8 mouse cellular contexts compared by ENCODE assay signal in genomic region chr11:6406251-6407161, GRCm38 (mm10). TPM values are rescaled to one million over a fixed set of nuclear protein-coding genes. Genes with fewer than 3 reads are reported as not detected.
DNase-seq lines count a peak whose midpoint lies in the region; ATAC-seq and TF ChIP-seq lines count a peak whose summit lies in the region.

No protein-coding gene starts in this region.

- peak; percentile 36 for ATAC-seq in cerebellum, adult (ENCODE audit: insufficient number of reproducible peaks, low FRiP score, low TSS enrichment)
- ATAC-seq in forebrain, embryonic 14.5 days = 0 out of 2 replicates have a peak, but pooled peaks have one; percentile 16
- peak; percentile 36; the same call in 1 of the 2 replicates for ATAC-seq in midbrain, embryonic 11.5 days (ENCODE audit: low FRiP score)

- intact Hi-C loops in heart, postnatal 36 days (cut with DNase I) = no loop called here
- intact Hi-C loops in left cerebral cortex, postnatal 25 days (cut with DNase I) = no loop called here

- TF ChIP-seq EP300 in MEL (IDR thresholded peaks at IDR 0.05; ENCODE audit: low read depth in 1 of 2, low read length in 2 of 2) = no peak

- TF ChIP-seq RAD21 in MEL (IDR thresholded peaks at IDR 0.05; ENCODE audit: low read depth, low read length) = no peak

- H3K27me3 ChIP-seq in MEL (ENCODE audit: control insufficient read depth in 1 of 2, insufficient read depth in 2 of 2, low read length in 2 of 2) = no peaks in the 10 kb centered on the region
- H3K27me3 ChIP-seq in forebrain, embryonic 14.5 days (replicated peaks; ENCODE audit: control insufficient read depth, insufficient read depth, low read length) = no peaks in the 10 kb centered on the region
- H3K27me3 ChIP-seq in midbrain, embryonic 11.5 days (ENCODE audit: control insufficient read depth, insufficient read depth, low read length) = no peaks in the 10 kb centered on the region

- no peak overlapping the region for H3K9ac ChIP-seq in MEL (ENCODE audit: control insufficient read depth, low read depth, low read length, poor library complexity, severe bottlenecking)
- H3K9ac ChIP-seq in forebrain, embryonic 14.5 days (ENCODE audit: low read length) = no peak overlapping the region
- no peak overlapping the region for H3K9ac ChIP-seq in midbrain, embryonic 11.5 days (ENCODE audit: low read length)

- no peak overlapping the region for H3K27ac ChIP-seq in MEL (ENCODE audit: control insufficient read depth, low read depth, low read length)
- peak overlapping the region; percentile 39; the same call in 1 of the 2 replicates for H3K27ac ChIP-seq in forebrain, embryonic 14.5 days (ENCODE audit: low read depth, low read length)
- H3K27ac ChIP-seq in midbrain, embryonic 11.5 days (ENCODE audit: low read depth, low read length) = peak overlapping the region; percentile 3; the same call in 1 of the 2 replicates

- peaks cover 0 to 8% of the 10 kb centered on the region in 2 experiments; a peak in 2 of 4 replicates for H3K36me3 ChIP-seq in MEL (ENCODE audit: control insufficient read depth in 1 of 2, insufficient read depth in 2 of 2, low read length in 2 of 2)
- peaks cover 58% of the 10 kb centered on the region for H3K36me3 ChIP-seq in forebrain, embryonic 14.5 days (ENCODE audit: control insufficient read depth, insufficient read depth, low read length)
- peaks cover 32% of the 10 kb centered on the region for H3K36me3 ChIP-seq in midbrain, embryonic 11.5 days (ENCODE audit: control insufficient read depth, insufficient read depth, low read length)

- H3K79me2 ChIP-seq in MEL (ENCODE audit: control insufficient read depth, insufficient read depth, low read length, poor library complexity) = no peaks in the 10 kb centered on the region

- DNase-seq in MEL (ENCODE audit: low read depth, low spot score) = no peak
- DNase-seq in forebrain, embryonic 14.5 days (ENCODE audit: low spot score) = no peak
- DNase-seq in heart, postnatal 36 days = peak; percentile 69 to 78
- DNase-seq in left cerebral cortex, postnatal 25 days (ENCODE audit: low spot score in 2 of 2) = peak; percentile 62 to 77
- DNase-seq in midbrain, embryonic 11.5 days (ENCODE audit: low spot score, missing footprints) = peak; percentile 82
- DNase-seq in thymus, postnatal 14 days = peak; percentile 67
- DNase-seq in B cell, adult 2 months = no peak

- no peaks in the 10 kb centered on the region for H3K9me3 ChIP-seq in MEL (replicated peaks; ENCODE audit: insufficient read depth, low read length)
- H3K9me3 ChIP-seq in forebrain, embryonic 14.5 days (replicated peaks; ENCODE audit: control insufficient read depth, low read length) = no peaks in the 10 kb centered on the region
- no peaks in the 10 kb centered on the region for H3K9me3 ChIP-seq in midbrain, embryonic 11.5 days (ENCODE audit: control insufficient read depth, low read length)

- WGBS in forebrain, embryonic 14.5 days = 51% methylated on average over 14 of the region's 14 CpGs
- 50% methylated on average over 14 of the region's 14 CpGs for WGBS in midbrain, embryonic 11.5 days

- TF ChIP-seq POLR2A in MEL (IDR thresholded peaks at IDR 0.05; ENCODE audit: control insufficient read depth in 1 of 2, insufficient read depth in 1 of 2, low read depth in 1 of 2, low read length in 2 of 2, poor library complexity in 1 of 2) = 0 out of 4 replicates have a peak, but pooled peaks of 1 of the 2 experiments have one; percentile 17

- no peak overlapping the region for H3K4me3 ChIP-seq in MEL (ENCODE audit: control insufficient read depth in 1 of 2, insufficient read depth in 1 of 2, low read depth in 2 of 2, low read length in 2 of 2)
- H3K4me3 ChIP-seq in forebrain, embryonic 14.5 days (ENCODE audit: low read depth, low read length) = no peak overlapping the region
- no peak overlapping the region for H3K4me3 ChIP-seq in midbrain, embryonic 11.5 days (ENCODE audit: low read depth, low read length)

- H3K4me2 ChIP-seq in forebrain, embryonic 14.5 days (ENCODE audit: low read length) = no peak overlapping the region
- H3K4me2 ChIP-seq in midbrain, embryonic 11.5 days = no peak overlapping the region

- no peak for TF ChIP-seq CTCF in MEL (IDR thresholded peaks at IDR 0.05 in 2 of 3, conservative IDR thresholded peaks at IDR 0.05 in 1 of 3; ENCODE audit: control insufficient read depth in 1 of 3, insufficient read depth in 1 of 3, low read depth in 2 of 3, low read length in 3 of 3, poor library complexity in 1 of 3, severe bottlenecking in 1 of 3)

- no peaks in the 10 kb centered on the region for H3K4me1 ChIP-seq in MEL (ENCODE audit: control insufficient read depth in 1 of 2, insufficient read depth in 2 of 2, low read length in 2 of 2)
- no peaks in the 10 kb centered on the region for H3K4me1 ChIP-seq in forebrain, embryonic 14.5 days (ENCODE audit: control insufficient read depth, insufficient read depth, low read length)
- H3K4me1 ChIP-seq in midbrain, embryonic 11.5 days (ENCODE audit: control insufficient read depth, insufficient read depth, low read length) = no peaks in the 10 kb centered on the region

TF ChIP-seq in MEL, 35 proteins besides CTCF, POLR2A, EP300 and RAD21:
- TF ChIP-seq NELFE (IDR thresholded peaks at IDR 0.05; ENCODE audit: low read depth, low read length) (no peak), ZKSCAN1 (IDR thresholded peaks at IDR 0.05; ENCODE audit: low read depth, low read length) (0 out of 2 replicates have a peak, but pooled peaks have one; percentile 17)

RNA-seq across cellular contexts. Expression of gene Ppia, which starts 8.7 kb away (rescaled TPM):
- total RNA-seq in MEL (2012; rRNA removed) = 7,288 and 8,303 TPM in 2 replicates
- 1,000 to 10,000 TPM in 1 of 2 experiments, not detected in 1; 3,662 TPM for polyA plus RNA-seq in MEL (2012; ENCODE audit: insufficient read depth in 1 of 2, insufficient read length in 2 of 2, low read depth in 1 of 2, low replicate concordance in 2 of 2, missing spikeins in 1 of 2)
- polyA plus RNA-seq in forebrain, embryonic 14.5 days (2014; fragmentation: Nextera tagmentation; extraction: Ambion mirVana) = 4,105 and 4,592 TPM in 2 replicates
- 100 to 1,000 TPM; 331 to 351 TPM for total RNA-seq in heart, postnatal 36 days (2021)
- total RNA-seq in left cerebral cortex, postnatal 25 days (2021) = 1,000 to 10,000 TPM; 1,922 to 2,079 TPM
- 5,393 and 5,428 TPM in 2 replicates for polyA plus RNA-seq in midbrain, embryonic 11.5 days (2014; fragmentation: Nextera tagmentation; extraction: Ambion mirVana)

RNA-seq across cellular contexts. Expression of gene Zmiz2, which starts 17.6 kb away (rescaled TPM):
- 12.3 and 12.8 TPM in 2 replicates for total RNA-seq in MEL (2012; rRNA removed)
- polyA plus RNA-seq in MEL (2012; ENCODE audit: insufficient read depth in 1 of 2, insufficient read length in 2 of 2, low read depth in 1 of 2, low replicate concordance in 2 of 2, missing spikeins in 1 of 2) = 10 to 100 TPM; 35.5 to 90.3 TPM
- 28.6 and 32.6 TPM in 2 replicates for polyA plus RNA-seq in forebrain, embryonic 14.5 days (2014; fragmentation: Nextera tagmentation; extraction: Ambion mirVana)
- 10 to 100 TPM; 35.0 to 39.5 TPM for total RNA-seq in heart, postnatal 36 days (2021)
- total RNA-seq in left cerebral cortex, postnatal 25 days (2021) = 100 to 1,000 TPM; 215 to 216 TPM
- 13.3 and 16.4 TPM in 2 replicates for polyA plus RNA-seq in midbrain, embryonic 11.5 days (2014; fragmentation: Nextera tagmentation; extraction: Ambion mirVana)

RNA-seq across cellular contexts. Expression of gene H2afv, which starts 37.7 kb away (rescaled TPM):
- 70.6 and 97.2 TPM in 2 replicates for total RNA-seq in MEL (2012; rRNA removed)
- polyA plus RNA-seq in MEL (2012; ENCODE audit: insufficient read depth in 1 of 2, insufficient read length in 2 of 2, low read depth in 1 of 2, low replicate concordance in 2 of 2, missing spikeins in 1 of 2) = 100 to 1,000 TPM in 1 of 2 experiments, not detected in 1; 159 TPM
- polyA plus RNA-seq in forebrain, embryonic 14.5 days (2014; fragmentation: Nextera tagmentation; extraction: Ambion mirVana) = 593 and 826 TPM in 2 replicates
- 10 to 100 TPM; 70.4 to 83.8 TPM for total RNA-seq in heart, postnatal 36 days (2021)
- 10 to 100 TPM; 32.3 to 32.6 TPM for total RNA-seq in left cerebral cortex, postnatal 25 days (2021)
- 966 and 1,015 TPM in 2 replicates for polyA plus RNA-seq in midbrain, embryonic 11.5 days (2014; fragmentation: Nextera tagmentation; extraction: Ambion mirVana)

Comparison
In these comparisons a context has a peak if more than half of its experiments do, and no peak if none do; other contexts are left out.
1. DNase-seq: peak in heart, postnatal 36 days (2 of 2), left cerebral cortex, postnatal 25 days (2 of 2), midbrain, embryonic 11.5 days (single experiment) and thymus, postnatal 14 days (single experiment); none in MEL (single experiment), forebrain, embryonic 14.5 days (single experiment) and B cell, adult 2 months (0 of 2).
2. RNA of gene Ppia, which starts 8.7 kb away (total RNA-seq): 7,288 to 8,303 TPM in MEL and 1,922 to 2,079 TPM in left cerebral cortex, postnatal 25 days; 331 to 351 TPM in heart, postnatal 36 days; every median in the first group is over 4 times any median in the second.
3. RNA of gene Zmiz2, which starts 17.6 kb away (total RNA-seq): 215 to 216 TPM in left cerebral cortex, postnatal 25 days; 35.0 to 39.5 TPM in heart, postnatal 36 days and 12.3 to 12.8 TPM in MEL; every median in the first group is over 4 times any median in the second.
4. Peak in every context shown above with its lines, with median percentiles within 50 percentile points of each other: ATAC-seq.